Mouse (Mus musculus): ENCODE measurements around the gene Clec4a1. TPM values are rescaled to one million over a fixed set of nuclear protein-coding genes. Genes with fewer than 3 reads are reported as not detected.
A peak's percentile ranks its signal among the peaks of the same experiment; 100 is the strongest.

The Clec4a1 gene
- polyA plus RNA-seq, 1 experiment from 2014 or later = 1.4 TPM

- Histone ChIP-seq H3K9me3 (ENCODE audit: control insufficient read depth) (no peaks in the 10 kb centered on the region), H3K4me3 (ENCODE audit: low read depth, low read length) (no peak overlapping the region), H3K27ac (ENCODE audit: low read depth, low read length) (no peak overlapping the region), H3K4me2 (replicated peaks; ENCODE audit: low read depth) (no peak overlapping the region), H3K4me1 (replicated peaks; ENCODE audit: control insufficient read depth, insufficient read depth, low read length) (no peaks in the 10 kb centered on the region; the same call in 1 of the 2 replicates), H3K9ac (ENCODE audit: low read depth, low read length) (no peak overlapping the region), H3K36me3 (ENCODE audit: control insufficient read depth, insufficient read depth) (peaks cover 54% of the 10 kb centered on the region), H3K27me3 (replicated peaks; ENCODE audit: control insufficient read depth, insufficient read depth, low read length) (no peaks in the 10 kb centered on the region)
- 57% methylated on average over 7 of the region's 7 CpGs for WGBS
- TF ChIP-seq CTCF (IDR thresholded peaks at IDR 0.05; ENCODE audit: low read depth) = no peak
- peak; percentile 58 for ATAC-seq
These were observed 41.7 kb upstream of the Clec4a1 start for GRCm38 (mm10) chr6:122879781-122880505.

DNA sequence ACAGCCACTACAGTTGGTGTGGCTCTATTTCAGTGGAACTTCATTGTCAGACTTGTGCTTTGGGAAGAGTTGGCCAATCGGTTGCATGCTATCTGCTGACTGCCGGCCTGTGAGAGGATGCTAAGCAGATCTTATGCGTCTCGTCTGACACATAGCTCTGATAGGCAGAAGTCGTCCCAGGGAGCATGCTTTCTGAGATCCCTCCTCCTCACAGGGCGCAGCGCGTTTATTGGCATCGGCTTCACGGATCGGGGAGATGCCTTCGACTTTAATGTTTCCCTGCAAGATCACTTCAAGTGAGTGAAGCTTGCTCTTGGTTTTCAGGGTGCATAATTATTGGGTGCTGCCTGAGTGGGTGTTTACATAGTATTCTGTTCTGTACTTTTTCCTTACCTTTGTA, 40.4 kb upstream of the Clec4a1 start:
- Histone ChIP-seq H3K9ac (ENCODE audit: low read depth, low read length) (no peak overlapping the region), H3K4me1 (replicated peaks; ENCODE audit: control insufficient read depth, insufficient read depth, low read length) (no peaks in the 10 kb centered on the region; the same call in 1 of the 2 replicates), H3K27me3 (replicated peaks; ENCODE audit: control insufficient read depth, insufficient read depth, low read length) (no peaks in the 10 kb centered on the region), H3K36me3 (ENCODE audit: control insufficient read depth, insufficient read depth) (peaks cover 68% of the 10 kb centered on the region), H3K9me3 (ENCODE audit: control insufficient read depth) (no peaks in the 10 kb centered on the region), H3K4me2 (replicated peaks; ENCODE audit: low read depth) (no peak overlapping the region), H3K27ac (ENCODE audit: low read depth, low read length) (no peak overlapping the region), H3K4me3 (ENCODE audit: low read depth, low read length) (no peak overlapping the region)
- WGBS = 89% methylated on average over 12 of the region's 12 CpGs
- TF ChIP-seq CTCF (IDR thresholded peaks at IDR 0.05; ENCODE audit: low read depth) = no peak
- no peak for ATAC-seq

DNA sequence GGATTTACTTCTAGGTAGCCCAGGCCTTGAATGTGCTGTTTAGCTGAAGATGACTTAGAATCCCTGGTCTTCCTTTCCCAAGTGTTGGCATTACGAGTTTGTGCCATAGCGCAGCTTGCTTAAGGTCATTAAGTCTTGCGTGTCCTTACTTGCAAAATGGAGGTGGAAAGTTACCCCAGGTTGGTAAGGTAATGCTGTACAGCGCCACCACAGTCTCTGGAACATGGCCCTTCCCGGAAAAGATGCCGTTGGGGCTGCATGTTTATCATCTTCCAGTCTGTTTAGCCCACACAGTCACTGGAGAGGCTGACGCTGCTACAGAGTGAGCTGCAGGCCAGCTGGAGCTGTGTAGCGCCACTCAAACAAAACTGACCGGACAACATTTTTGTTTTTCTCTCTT, 38.0 kb upstream of the Clec4a1 start:
- TF ChIP-seq CTCF (IDR thresholded peaks at IDR 0.05; ENCODE audit: low read depth) = no peak

GRCm38 (mm10) chr6:122889599-122889998, 32.0 kb upstream of the Clec4a1 start:
- 93% methylated on average over 2 of the region's 2 CpGs for WGBS

More for the DNA sequence above, 38.0 kb upstream of the Clec4a1 start:
- ATAC-seq = no peak
- H3K4me3 ChIP-seq (ENCODE audit: low read depth, low read length) = no peak overlapping the region
- no peaks in the 10 kb centered on the region; the same call in 1 of the 2 replicates for H3K4me1 ChIP-seq (replicated peaks; ENCODE audit: control insufficient read depth, insufficient read depth, low read length)
- H3K9ac ChIP-seq (ENCODE audit: low read depth, low read length) = no peak overlapping the region
- H3K36me3 ChIP-seq (ENCODE audit: control insufficient read depth, insufficient read depth) = peaks cover 91% of the 10 kb centered on the region
- H3K27ac ChIP-seq (ENCODE audit: low read depth, low read length) = no peak overlapping the region
- H3K9me3 ChIP-seq (ENCODE audit: control insufficient read depth) = no peaks in the 10 kb centered on the region
- H3K27me3 ChIP-seq (replicated peaks; ENCODE audit: control insufficient read depth, insufficient read depth, low read length) = no peaks in the 10 kb centered on the region
- 87% methylated on average over 9 of the region's 9 CpGs for WGBS
- no peak overlapping the region for H3K4me2 ChIP-seq (replicated peaks; ENCODE audit: low read depth)

DNA sequence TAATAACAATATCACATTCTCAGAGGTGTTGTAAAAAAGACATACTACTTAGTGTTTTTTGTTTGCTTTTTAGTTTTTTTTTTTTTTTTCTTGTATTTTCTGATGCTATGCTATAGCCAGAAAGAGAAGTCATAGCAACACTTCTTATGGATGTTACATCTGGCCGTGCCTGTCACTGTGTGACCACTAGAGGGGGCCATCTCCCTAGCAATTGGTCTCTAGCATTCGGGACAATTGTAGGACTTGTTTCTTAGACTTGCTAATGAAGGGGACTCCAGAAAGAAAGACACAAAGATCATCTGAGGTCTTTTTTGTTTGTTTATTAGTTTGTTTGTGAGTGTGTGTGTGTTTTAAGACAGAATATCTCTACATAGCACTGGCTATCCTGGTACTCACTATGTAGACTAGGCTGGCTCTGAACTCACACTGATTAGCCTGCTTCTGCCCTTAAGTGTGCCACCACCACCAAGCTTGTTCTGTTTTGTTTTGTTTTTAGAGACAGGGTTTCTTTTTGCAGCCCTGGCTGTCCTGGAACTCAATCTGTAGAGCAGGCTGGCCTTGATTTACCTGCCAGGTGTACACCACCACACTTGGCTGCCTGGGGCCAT, 29.1 kb upstream of the Clec4a1 start:
- Histone ChIP-seq H3K27me3 (replicated peaks; ENCODE audit: control insufficient read depth, insufficient read depth, low read length) (no peaks in the 10 kb centered on the region), H3K4me1 (replicated peaks; ENCODE audit: control insufficient read depth, insufficient read depth, low read length) (no peaks in the 10 kb centered on the region), H3K36me3 (ENCODE audit: control insufficient read depth, insufficient read depth) (peaks cover 31% of the 10 kb centered on the region), H3K27ac (ENCODE audit: low read depth, low read length) (no peak overlapping the region), H3K4me3 (ENCODE audit: low read depth, low read length) (no peak overlapping the region), H3K4me2 (replicated peaks; ENCODE audit: low read depth) (no peak overlapping the region), H3K9ac (ENCODE audit: low read depth, low read length) (no peak overlapping the region), H3K9me3 (ENCODE audit: control insufficient read depth) (no peaks in the 10 kb centered on the region)
- 9% methylated on average over 2 of the region's 2 CpGs for WGBS
- TF ChIP-seq CTCF (IDR thresholded peaks at IDR 0.05; ENCODE audit: low read depth) = peak; percentile 87
- no peak for ATAC-seq

More at GRCm38 (mm10) chr6:122889599-122889998, 32.0 kb upstream of the Clec4a1 start:
- Histone ChIP-seq H3K4me2 (replicated peaks; ENCODE audit: low read depth) (no peak overlapping the region), H3K36me3 (ENCODE audit: control insufficient read depth, insufficient read depth) (peaks cover 54% of the 10 kb centered on the region), H3K9me3 (ENCODE audit: control insufficient read depth) (no peaks in the 10 kb centered on the region), H3K27me3 (replicated peaks; ENCODE audit: control insufficient read depth, insufficient read depth, low read length) (no peaks in the 10 kb centered on the region), H3K9ac (ENCODE audit: low read depth, low read length) (no peak overlapping the region), H3K4me3 (ENCODE audit: low read depth, low read length) (no peak overlapping the region), H3K4me1 (replicated peaks; ENCODE audit: control insufficient read depth, insufficient read depth, low read length) (no peaks in the 10 kb centered on the region), H3K27ac (ENCODE audit: low read depth, low read length) (no peak overlapping the region)
- TF ChIP-seq CTCF (IDR thresholded peaks at IDR 0.05; ENCODE audit: low read depth) = no peak
- ATAC-seq = no peak

GRCm38 (mm10) chr6:122919922-122920321, 1.7 kb upstream of the Clec4a1 start:
- TF ChIP-seq CTCF (IDR thresholded peaks at IDR 0.05; ENCODE audit: low read depth) = no peak
- no peak overlapping the region for H3K27ac ChIP-seq (ENCODE audit: low read depth, low read length)
- no peaks in the 10 kb centered on the region for H3K36me3 ChIP-seq (ENCODE audit: control insufficient read depth, insufficient read depth)
- no peak for ATAC-seq
- H3K4me1 ChIP-seq (replicated peaks; ENCODE audit: control insufficient read depth, insufficient read depth, low read length) = no peaks in the 10 kb centered on the region
- no peak overlapping the region for H3K9ac ChIP-seq (ENCODE audit: low read depth, low read length)
- H3K27me3 ChIP-seq (replicated peaks; ENCODE audit: control insufficient read depth, insufficient read depth, low read length) = no peaks in the 10 kb centered on the region
- no peaks in the 10 kb centered on the region for H3K9me3 ChIP-seq (ENCODE audit: control insufficient read depth)
- 13% methylated on average over 4 of the region's 4 CpGs for WGBS
- no peak overlapping the region for H3K4me2 ChIP-seq (replicated peaks; ENCODE audit: low read depth)
- no peak overlapping the region for H3K4me3 ChIP-seq (ENCODE audit: low read depth, low read length)

Measured in intestine, postnatal 0 days (tissue).